Mouse (Mus musculus): Measurements from ENCODE around the gene Susd1.

- TF ChIP-seq CTCF (conservative IDR thresholded peaks at IDR 0.05; ENCODE audit: insufficient read depth, insufficient read length, low read depth, low read length) (no peak), POLR2A (IDR thresholded peaks at IDR 0.05; ENCODE audit: low read depth, low read length) (no peak)
These were observed 25.0 kb downstream of the Susd1 start for GRCm38 (mm10) chr4:59413428-59413827.
